Mouse (Mus musculus): ENCODE results near the gene Mylpf.

Mylpf gene

GRCm38 (mm10) chr7:127214981-127215871 lies 6.5 kb downstream of the Mylpf start:
- TF ChIP-seq GATA4 (IDR thresholded peaks at IDR 0.05; ENCODE audit: insufficient replicate concordance, low read length): no peak

- no peak for TF ChIP-seq GATA4 (IDR thresholded peaks at IDR 0.05; ENCODE audit: insufficient replicate concordance, low read length)
These were observed 7.6 kb downstream of the Mylpf start for GRCm38 (mm10) chr7:127216307-127216706.

GRCm38 (mm10) chr7:127217475-127217874 lies 8.8 kb downstream of the Mylpf start:
- TF ChIP-seq GATA4 (IDR thresholded peaks at IDR 0.05; ENCODE audit: insufficient replicate concordance, low read length): no peak

- no peak for TF ChIP-seq GATA4 (IDR thresholded peaks at IDR 0.05; ENCODE audit: insufficient replicate concordance, low read length)
These were observed 9.4 kb downstream of the Mylpf start for GRCm38 (mm10) chr7:127217901-127218642.

GRCm38 (mm10) chr7:127218670-127219069 lies 10.0 kb downstream of the Mylpf start:
- TF ChIP-seq GATA4 (IDR thresholded peaks at IDR 0.05; ENCODE audit: insufficient replicate concordance, low read length): no peak

GRCm38 (mm10) chr7:127220440-127220839 lies 11.8 kb downstream of the Mylpf start:
- no peak for TF ChIP-seq GATA4 (IDR thresholded peaks at IDR 0.05; ENCODE audit: insufficient replicate concordance, low read length)

GRCm38 (mm10) chr7:127223106-127223505 lies 14.4 kb downstream of the Mylpf start:
- no peak for TF ChIP-seq GATA4 (IDR thresholded peaks at IDR 0.05; ENCODE audit: insufficient replicate concordance, low read length)

- TF ChIP-seq GATA4 (IDR thresholded peaks at IDR 0.05; ENCODE audit: insufficient replicate concordance, low read length): no peak
These were observed 15.1 kb downstream of the Mylpf start for GRCm38 (mm10) chr7:127223515-127224478.

GRCm38 (mm10) chr7:127224616-127225015 lies 15.9 kb downstream of the Mylpf start:
- TF ChIP-seq GATA4 (IDR thresholded peaks at IDR 0.05; ENCODE audit: insufficient replicate concordance, low read length): no peak

GRCm38 (mm10) chr7:127225147-127225995 lies 16.7 kb downstream of the Mylpf start:
- no peak for TF ChIP-seq GATA4 (IDR thresholded peaks at IDR 0.05; ENCODE audit: insufficient replicate concordance, low read length)

- no peak; the same call in 1 of the 2 replicates for TF ChIP-seq GATA4 (IDR thresholded peaks at IDR 0.05; ENCODE audit: insufficient replicate concordance, low read length)
These were observed 20.1 kb downstream of the Mylpf start for GRCm38 (mm10) chr7:127228615-127229303.

GRCm38 (mm10) chr7:127231376-127231775 lies 22.7 kb downstream of the Mylpf start:
- TF ChIP-seq GATA4 (IDR thresholded peaks at IDR 0.05; ENCODE audit: insufficient replicate concordance, low read length): no peak

GRCm38 (mm10) chr7:127231826-127232621 lies 23.3 kb downstream of the Mylpf start:
- TF ChIP-seq GATA4 (IDR thresholded peaks at IDR 0.05; ENCODE audit: insufficient replicate concordance, low read length): no peak
